Mouse (Mus musculus) hindbrain, embryonic 11.5 days (tissue): ENCODE measurements around the gene Plagl2. TPM values are rescaled to one million over a fixed set of nuclear protein-coding genes. Genes with fewer than 3 reads are reported as not detected.

Experiments
- ATAC-seq: fragments of 200-750 bp; cut with Nextera tagmentation; 2 replicates; pipeline ENCODE4 v1.8.0; 2017; ENCODE audit warnings: mild to moderate bottlenecking, moderate TSS enrichment, moderate library complexity; ENCODE audit not compliant: low FRiP score
- DNase-seq: peaks from one replicate; pipeline ENCODE4 v3.0.0-alpha.2; 2015; ENCODE audit warnings: low spot score
- H3K27ac ChIP-seq: fragments of 300-500 bp; sonication (generic); 2 replicates; pipeline ENCODE4 v1.5.1; 2014; ENCODE audit warnings: mild to moderate bottlenecking, low read depth, low read length
- H3K27me3 ChIP-seq: fragments of 300-500 bp; sonication (generic); 2 replicates; pipeline ENCODE4 v1.6.1; 2014; ENCODE audit warnings: mild to moderate bottlenecking, low read length, moderate library complexity, mixed read lengths; ENCODE audit not compliant: control insufficient read depth, insufficient read depth
- H3K36me3 ChIP-seq: fragments of 300-500 bp; sonication (generic); 2 replicates; pipeline ENCODE4 v1.6.1; 2014; ENCODE audit warnings: mild to moderate bottlenecking, low read length, moderate library complexity, mixed read lengths; ENCODE audit not compliant: control insufficient read depth, insufficient read depth
- H3K4me1 ChIP-seq: fragments of 300-500 bp; sonication (generic); replicated peaks from 2 replicates; pipeline ENCODE4 v1.6.1; 2014; ENCODE audit warnings: low read length, mixed read lengths; ENCODE audit not compliant: control insufficient read depth, insufficient read depth
- H3K4me2 ChIP-seq: fragments of 300-500 bp; sonication (generic); replicated peaks from 2 replicates; pipeline ENCODE4 v1.6.1; 2014; ENCODE audit warnings: mild to moderate bottlenecking, low read depth, low read length
- H3K4me3 ChIP-seq: fragments of 300-500 bp; sonication (generic); 2 replicates; pipeline ENCODE4 v1.5.1; 2014; ENCODE audit warnings: low read depth, low read length
- H3K9ac ChIP-seq: fragments of 300-500 bp; sonication (generic); 2 replicates; pipeline ENCODE4 v1.6.1; 2014; ENCODE audit warnings: low read depth, low read length
- H3K9me3 ChIP-seq: fragments of 300-500 bp; sonication (generic); 2 replicates; pipeline ENCODE4 v1.6.1; 2016; ENCODE audit warnings: low read length; ENCODE audit not compliant: control insufficient read depth
- WGBS: fragments of 180-500 bp; shearing (Covaris S2); extraction: QIAGEN DNeasy Blood & Tissue Kit; methylation state at CpG from one replicate; pipeline ENCODE4 v1.1.7; 2014; 5-methylcytosine and 5-hydroxymethylcytosine counted together
- polyA plus RNA-seq: library from polyadenylated mRNA; unstranded; fragments of >200 nt; fragmentation: Nextera tagmentation; extraction: Ambion mirVana; gene quantifications from 2 replicates; pipeline ENCODE4 v1.2.1, GENCODE M21; 2014

Plagl2 gene
- polyA plus RNA-seq, 1 experiment from 2014 or later, result 26.9 TPM

- Histone ChIP-seq H3K9me3 (no peaks in the 10 kb centered on the region), H3K27ac (no peak overlapping the region), H3K9ac (no peak overlapping the region), H3K4me2 (no peak overlapping the region), H3K27me3 (no peaks in the 10 kb centered on the region), H3K4me3 (no peak overlapping the region), H3K36me3 (peaks cover 17% of the 10 kb centered on the region), H3K4me1 (peaks cover 6% of the 10 kb centered on the region)
- 90% methylated on average over 4 of the region's 4 CpGs for WGBS
- DNase-seq (no peak), ATAC-seq (no peak)
Measured at GRCm38 (mm10) chr2:153227959-153228358, 13.3 kb downstream of the Plagl2 start.

- Histone ChIP-seq H3K36me3 (peaks cover 5% of the 10 kb centered on the region; the same call in 1 of the 2 replicates), H3K9ac (peak overlapping the region; percentile 56), H3K4me3 (peak overlapping the region; percentile 35)
Measured at GRCm38 (mm10) chr2:153225595-153225953, 15.7 kb downstream of the Plagl2 start.

GRCm38 (mm10) chr2:153224946-153225594 is 16.2 kb downstream of the Plagl2 start, which contains the start of gene Tspyl3:
TSS of gene Tspyl3 (minus strand) at chr2:153225441.
- peak; percentile 66 for ATAC-seq

More at GRCm38 (mm10) chr2:153225595-153225953, 15.7 kb downstream of the Plagl2 start:
- no peaks in the 10 kb centered on the region for H3K27me3 ChIP-seq
- no peak for DNase-seq
- no peaks in the 10 kb centered on the region for H3K9me3 ChIP-seq
- peak overlapping the region; percentile 39 for H3K4me2 ChIP-seq
- 18% methylated on average over 3 of the region's 3 CpGs for WGBS
- H3K27ac ChIP-seq, result no peak overlapping the region
- no peak for ATAC-seq
- peaks cover 6% of the 10 kb centered on the region for H3K4me1 ChIP-seq

GRCm38 (mm10) chr2:153222566-153222965 is 18.7 kb downstream of the Plagl2 start:
- DNase-seq (no peak), ATAC-seq (no peak)
- no peak overlapping the region for H3K27ac ChIP-seq
- no peak overlapping the region for H3K9ac ChIP-seq
- H3K4me1 ChIP-seq, result peaks cover 6% of the 10 kb centered on the region
- H3K27me3 ChIP-seq, result no peaks in the 10 kb centered on the region
- H3K9me3 ChIP-seq, result no peaks in the 10 kb centered on the region
- no peak overlapping the region for H3K4me2 ChIP-seq
- 92% methylated on average over 2 of the region's 2 CpGs for WGBS
- no peak overlapping the region for H3K4me3 ChIP-seq
- no peaks in the 10 kb centered on the region for H3K36me3 ChIP-seq

More at GRCm38 (mm10) chr2:153224946-153225594, 16.2 kb downstream of the Plagl2 start, which contains the start of gene Tspyl3:
- peak; percentile 65 for DNase-seq
- Histone ChIP-seq H3K9ac (peak within 1 kb of the TSS; percentile 56), H3K4me1 (peaks cover 6% of the 10 kb centered on the region), H3K4me2 (peak within 1 kb of the TSS; percentile 39), H3K36me3 (peaks cover 1% of the 10 kb centered on the region; the same call in 1 of the 2 replicates), H3K27ac (0 out of 2 replicates have a peak within 1 kb of the TSS, but pooled peaks have one; percentile 25), H3K27me3 (no peaks in the 10 kb centered on the region), H3K4me3 (peak within 1 kb of the TSS; percentile 35), H3K9me3 (no peaks in the 10 kb centered on the region)
- 1% methylated on average over 31 of the region's 31 CpGs for WGBS

GRCm38 (mm10) chr2:153222130-153222529 is 19.1 kb downstream of the Plagl2 start:
- DNase-seq, result no peak
- Histone ChIP-seq H3K27me3 (no peaks in the 10 kb centered on the region), H3K9me3 (no peaks in the 10 kb centered on the region), H3K4me2 (no peak overlapping the region), H3K4me3 (no peak overlapping the region), H3K9ac (no peak overlapping the region), H3K27ac (no peak overlapping the region), H3K36me3 (no peaks in the 10 kb centered on the region), H3K4me1 (peaks cover 6% of the 10 kb centered on the region)
- ATAC-seq, result no peak

- Histone ChIP-seq H3K4me3 (no peak overlapping the region), H3K27ac (no peak overlapping the region), H3K27me3 (no peaks in the 10 kb centered on the region), H3K9ac (no peak overlapping the region), H3K4me2 (no peak overlapping the region), H3K4me1 (peaks cover 6% of the 10 kb centered on the region), H3K36me3 (no peaks in the 10 kb centered on the region), H3K9me3 (no peaks in the 10 kb centered on the region)
- DNase-seq (no peak), ATAC-seq (no peak)
- 88% methylated on average over 4 of the region's 4 CpGs for WGBS
Measured at GRCm38 (mm10) chr2:153221620-153222019, 19.6 kb downstream of the Plagl2 start.

- no peak for ATAC-seq
- no peaks in the 10 kb centered on the region for H3K9me3 ChIP-seq
- H3K4me2 ChIP-seq, result no peak overlapping the region
- DNase-seq, result no peak
- no peaks in the 10 kb centered on the region for H3K36me3 ChIP-seq
- no peak overlapping the region for H3K27ac ChIP-seq
- H3K9ac ChIP-seq, result no peak overlapping the region
- H3K27me3 ChIP-seq, result no peaks in the 10 kb centered on the region
- no peak overlapping the region for H3K4me3 ChIP-seq
- 77% methylated on average over 3 of the region's 3 CpGs for WGBS
- H3K4me1 ChIP-seq, result no peaks in the 10 kb centered on the region
Measured at GRCm38 (mm10) chr2:153218516-153218915, 22.7 kb downstream of the Plagl2 start.

- Histone ChIP-seq H3K27me3 (no peaks in the 10 kb centered on the region), H3K36me3 (no peaks in the 10 kb centered on the region), H3K4me3 (no peak overlapping the region), H3K27ac (no peak overlapping the region), H3K4me2 (no peak overlapping the region), H3K9ac (no peak overlapping the region), H3K9me3 (no peaks in the 10 kb centered on the region), H3K4me1 (no peaks in the 10 kb centered on the region)
- no peak for ATAC-seq
- DNase-seq, result no peak
- 87% methylated on average over 10 of the region's 10 CpGs for WGBS
Measured at GRCm38 (mm10) chr2:153217826-153218340, 23.3 kb downstream of the Plagl2 start.

GRCm38 (mm10) chr2:153215421-153215820 is 25.8 kb downstream of the Plagl2 start:
- no peaks in the 10 kb centered on the region for H3K4me1 ChIP-seq
- 84% methylated on average over 4 of the region's 4 CpGs for WGBS

More at GRCm38 (mm10) chr2:153215421-153215820, 25.8 kb downstream of the Plagl2 start:
- no peak overlapping the region for H3K9ac ChIP-seq
- no peak overlapping the region for H3K4me3 ChIP-seq
- H3K4me2 ChIP-seq, result no peak overlapping the region
- DNase-seq (no peak), ATAC-seq (no peak)
- H3K9me3 ChIP-seq, result no peaks in the 10 kb centered on the region
- no peak overlapping the region for H3K27ac ChIP-seq
- no peaks in the 10 kb centered on the region for H3K36me3 ChIP-seq
- no peaks in the 10 kb centered on the region for H3K27me3 ChIP-seq
